Mouse (Mus musculus) ES-Bruce4 (cell line): ENCODE results near the gene Emp1. TPM values are rescaled to one million over a fixed set of nuclear protein-coding genes. Genes with fewer than 3 reads are reported as not detected.

ENCODE experiments used
- H3K27ac ChIP-seq: 2 replicates; pipeline ENCODE4 v1.5.1; 2012; ENCODE audit warnings: low read length, inconsistent platforms; ENCODE audit not compliant: insufficient read depth
- H3K27me3 ChIP-seq: 2 replicates; pipeline ENCODE4 v1.6.1; 2012; ENCODE audit warnings: mild to moderate bottlenecking, low read length, inconsistent platforms; ENCODE audit not compliant: control insufficient read depth, poor library complexity, insufficient read depth, severe bottlenecking
- H3K36me3 ChIP-seq: 2 replicates; pipeline ENCODE4 v1.6.1; 2012; ENCODE audit warnings: inconsistent platforms, mild to moderate bottlenecking, low read length, moderate library complexity; ENCODE audit not compliant: control insufficient read depth, poor library complexity, insufficient read depth, severe bottlenecking
- H3K4me1 ChIP-seq: one replicate; pipeline ENCODE4 v1.8.1; 2011; ENCODE audit warnings: low read length; ENCODE audit not compliant: control insufficient read depth, insufficient read depth
- H3K4me3 ChIP-seq: 2 replicates; pipeline ENCODE4 v1.5.1; 2011; ENCODE audit warnings: low read depth, mild to moderate bottlenecking, low read length
- H3K9ac ChIP-seq: 2 replicates; pipeline ENCODE4 v1.6.1; 2012; ENCODE audit warnings: low read depth, mild to moderate bottlenecking, inconsistent platforms; ENCODE audit not compliant: poor library complexity, severe bottlenecking
- H3K9me3 ChIP-seq: replicated peaks from 2 replicates; pipeline ENCODE4 v1.6.1; 2012; ENCODE audit warnings: mild to moderate bottlenecking, low read length, inconsistent platforms; ENCODE audit not compliant: control insufficient read depth, poor library complexity, insufficient read depth, severe bottlenecking
- CTCF ChIP-seq: IDR thresholded peaks from one replicate; pipeline ENCODE4 v1.8.1; 2011; ENCODE audit warnings: low read depth, low read length
- EP300 ChIP-seq: IDR thresholded peaks from 2 replicates; pipeline ENCODE4 v1.6.1; 2011; ENCODE audit warnings: low read depth, low read length; ENCODE audit not compliant: insufficient read depth
- POLR2A ChIP-seq: IDR thresholded peaks from one replicate; pipeline ENCODE4 v1.8.1; 2011; ENCODE audit warnings: low read length; ENCODE audit not compliant: insufficient read depth
- polyA plus RNA-seq: library from polyadenylated mRNA; stranded (reverse); fragments of >200 nt; gene quantifications from 2 replicates; pipeline ENCODE4 v1.2.4, GENCODE M21; 2011; ENCODE audit warnings: low read depth; ENCODE audit not compliant: missing spikeins, insufficient read depth, insufficient read length

Gene Emp1
- polyA plus RNA-seq, 1 experiment = 38.6 TPM

- H3K9ac ChIP-seq = no peak overlapping the region
- no peaks in the 10 kb centered on the region for H3K36me3 ChIP-seq
- TF ChIP-seq EP300 = no peak
- no peak for TF ChIP-seq CTCF
- no peak for TF ChIP-seq POLR2A
- H3K27me3 ChIP-seq = no peaks in the 10 kb centered on the region
- H3K9me3 ChIP-seq = no peaks in the 10 kb centered on the region
- peaks cover 3% of the 10 kb centered on the region for H3K4me1 ChIP-seq
- no peak overlapping the region for H3K27ac ChIP-seq
- no peak overlapping the region for H3K4me3 ChIP-seq
Measured at GRCm38 (mm10) chr6:135324111-135324510, 38.2 kb upstream of the Emp1 start.

GRCm38 (mm10) chr6:135324686-135325300 is 37.6 kb upstream of the Emp1 start:
- H3K27me3 ChIP-seq = no peaks in the 10 kb centered on the region
- no peaks in the 10 kb centered on the region for H3K9me3 ChIP-seq
- TF ChIP-seq CTCF = no peak
- no peak for TF ChIP-seq POLR2A
- no peak for TF ChIP-seq EP300
- no peak overlapping the region for H3K9ac ChIP-seq
- no peak overlapping the region for H3K4me3 ChIP-seq
- H3K27ac ChIP-seq = no peak overlapping the region
- peaks cover 3% of the 10 kb centered on the region for H3K4me1 ChIP-seq
- no peaks in the 10 kb centered on the region for H3K36me3 ChIP-seq

GRCm38 (mm10) chr6:135326847-135327246 is 35.5 kb upstream of the Emp1 start:
- Histone ChIP-seq H3K27ac (no peak overlapping the region), H3K4me1 (peaks cover 3% of the 10 kb centered on the region), H3K9me3 (no peaks in the 10 kb centered on the region), H3K27me3 (no peaks in the 10 kb centered on the region), H3K36me3 (no peaks in the 10 kb centered on the region), H3K9ac (no peak overlapping the region), H3K4me3 (no peak overlapping the region)
- TF ChIP-seq CTCF = no peak
- no peak for TF ChIP-seq POLR2A
- TF ChIP-seq EP300 = no peak

- H3K27ac ChIP-seq = no peak overlapping the region
- no peak overlapping the region for H3K9ac ChIP-seq
- H3K27me3 ChIP-seq = no peaks in the 10 kb centered on the region
- H3K4me3 ChIP-seq = no peak overlapping the region
- TF ChIP-seq EP300 = no peak
- TF ChIP-seq POLR2A = no peak
- no peak for TF ChIP-seq CTCF
- no peaks in the 10 kb centered on the region for H3K9me3 ChIP-seq
- no peaks in the 10 kb centered on the region for H3K4me1 ChIP-seq
- H3K36me3 ChIP-seq = no peaks in the 10 kb centered on the region
Measured at GRCm38 (mm10) chr6:135331916-135332315, 30.4 kb upstream of the Emp1 start.

GRCm38 (mm10) chr6:135332737-135333281 is 29.5 kb upstream of the Emp1 start:
- no peaks in the 10 kb centered on the region for H3K36me3 ChIP-seq
- H3K9ac ChIP-seq = no peak overlapping the region
- H3K27ac ChIP-seq = no peak overlapping the region
- no peaks in the 10 kb centered on the region for H3K9me3 ChIP-seq
- no peaks in the 10 kb centered on the region for H3K27me3 ChIP-seq
- TF ChIP-seq EP300 = no peak
- TF ChIP-seq CTCF = no peak
- no peak for TF ChIP-seq POLR2A
- H3K4me1 ChIP-seq = no peaks in the 10 kb centered on the region
- no peak overlapping the region for H3K4me3 ChIP-seq

GRCm38 (mm10) chr6:135333994-135334651 is 28.2 kb upstream of the Emp1 start:
- Histone ChIP-seq H3K36me3 (no peaks in the 10 kb centered on the region), H3K9ac (no peak overlapping the region), H3K4me3 (no peak overlapping the region), H3K9me3 (no peaks in the 10 kb centered on the region), H3K27ac (no peak overlapping the region), H3K27me3 (no peaks in the 10 kb centered on the region), H3K4me1 (no peaks in the 10 kb centered on the region)
- TF ChIP-seq EP300 = no peak
- no peak for TF ChIP-seq CTCF
- no peak for TF ChIP-seq POLR2A
